Mouse (Mus musculus) heart, postnatal 36 days (tissue): ENCODE measurements around the gene Mmp21. TPM values are rescaled to one million over a fixed set of nuclear protein-coding genes. Genes with fewer than 3 reads are reported as not detected.

ENCODE experiments used
- DNase-seq, 2 experiments: peaks; one replicate each; pipeline ENCODE4 v3.0.0; 2021 to 2022
- intact Hi-C: fragments of 180-260 bp; cut with DNase I; formaldehyde crosslinking; loops from one replicate; pipeline ENCODE4 v1.15.1; 2025
- total RNA-seq, 2 experiments: library from RNA; stranded (reverse); gene quantifications; 2 replicates each; pipeline ENCODE4 v1.2.3; 2021

Mmp21 gene
- total RNA-seq, 2 experiments from 2014 or later: not detected

- intact Hi-C loops: loop anchor here (1.0 kb wide), 1 partner anchor 114 kb away; no protein-coding TSS in a partner anchor
- DNase-seq: no peak
These were observed 10.8 kb downstream of the Mmp21 start for GRCm38 (mm10) chr7:133669071-133669470.

DNA sequence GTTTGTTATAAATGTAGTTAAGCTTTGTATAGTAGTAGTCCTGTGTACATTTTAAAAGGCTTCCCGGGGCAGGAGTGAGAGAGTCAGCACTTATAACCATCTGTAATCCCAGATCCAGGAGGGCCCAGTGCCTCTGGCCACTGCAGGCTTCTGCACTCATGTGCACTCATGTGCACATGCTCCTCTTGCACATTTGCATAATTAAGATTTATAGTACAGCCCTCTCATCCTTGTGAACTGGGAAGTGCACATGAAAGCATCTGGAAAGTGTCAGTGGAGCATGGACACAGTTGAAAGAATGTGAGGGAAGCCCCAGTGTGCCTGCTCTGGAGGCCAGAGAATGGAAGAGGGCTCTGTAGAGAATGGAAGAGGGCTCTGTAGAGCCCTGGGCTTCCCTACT is 17.4 kb downstream of the Mmp21 start:
- intact Hi-C loops: no loop called here
- DNase-seq: no peak

- DNase-seq: no peak
- intact Hi-C loops: no loop called here
These were observed 34.1 kb downstream of the Mmp21 start for GRCm38 (mm10) chr7:133645716-133646115.

DNA sequence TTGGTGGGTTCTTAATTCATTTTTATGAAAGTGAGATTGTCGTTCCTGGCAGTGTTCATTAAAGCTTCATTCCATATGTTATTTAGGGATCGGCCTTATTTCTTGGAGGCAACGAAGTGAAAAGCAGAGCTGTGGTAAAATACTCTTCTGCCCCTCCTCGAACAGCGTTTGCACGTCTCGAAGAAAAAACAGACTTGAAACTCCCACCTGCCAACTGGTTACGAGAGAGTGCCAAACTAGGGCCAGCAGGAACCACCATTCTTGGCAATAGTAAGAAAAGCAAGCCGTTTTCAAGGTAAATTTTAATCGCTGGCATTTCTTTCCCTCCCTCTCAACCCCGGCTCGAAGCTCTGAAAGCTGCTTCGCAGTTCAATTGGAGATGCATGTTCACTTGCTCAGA is 41.0 kb downstream of the Mmp21 start:
- DNase-seq: no peak
- intact Hi-C loops: loop anchor here (5.0 to 10.0 kb wide), 5 partner anchors 452 to 984 kb away; partner anchors contain the start of genes Abraxas2, Ctbp2, Eef1akmt2 and Fgfr2

DNA sequence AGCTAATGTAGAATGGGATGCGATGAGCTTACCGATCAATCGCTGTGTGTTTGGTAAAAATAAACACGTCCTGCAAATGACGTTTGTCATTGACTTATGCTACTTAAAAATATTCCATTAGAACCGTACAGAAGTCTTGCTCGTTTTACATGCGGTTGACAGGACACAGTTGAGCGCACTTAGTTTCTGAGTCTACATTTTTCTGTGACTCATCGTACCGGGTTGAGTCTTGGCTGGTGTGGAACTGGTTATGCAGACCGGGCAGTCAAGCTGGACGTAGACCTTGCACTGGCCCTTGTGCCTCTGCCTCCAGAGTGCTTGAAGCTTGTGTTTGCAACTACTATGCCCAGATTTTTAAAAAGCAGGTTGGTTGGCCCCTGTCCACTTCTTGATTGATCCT is 41.6 kb downstream of the Mmp21 start:
- peak in 1 of 2 experiments; percentile 2 for DNase-seq

DNA sequence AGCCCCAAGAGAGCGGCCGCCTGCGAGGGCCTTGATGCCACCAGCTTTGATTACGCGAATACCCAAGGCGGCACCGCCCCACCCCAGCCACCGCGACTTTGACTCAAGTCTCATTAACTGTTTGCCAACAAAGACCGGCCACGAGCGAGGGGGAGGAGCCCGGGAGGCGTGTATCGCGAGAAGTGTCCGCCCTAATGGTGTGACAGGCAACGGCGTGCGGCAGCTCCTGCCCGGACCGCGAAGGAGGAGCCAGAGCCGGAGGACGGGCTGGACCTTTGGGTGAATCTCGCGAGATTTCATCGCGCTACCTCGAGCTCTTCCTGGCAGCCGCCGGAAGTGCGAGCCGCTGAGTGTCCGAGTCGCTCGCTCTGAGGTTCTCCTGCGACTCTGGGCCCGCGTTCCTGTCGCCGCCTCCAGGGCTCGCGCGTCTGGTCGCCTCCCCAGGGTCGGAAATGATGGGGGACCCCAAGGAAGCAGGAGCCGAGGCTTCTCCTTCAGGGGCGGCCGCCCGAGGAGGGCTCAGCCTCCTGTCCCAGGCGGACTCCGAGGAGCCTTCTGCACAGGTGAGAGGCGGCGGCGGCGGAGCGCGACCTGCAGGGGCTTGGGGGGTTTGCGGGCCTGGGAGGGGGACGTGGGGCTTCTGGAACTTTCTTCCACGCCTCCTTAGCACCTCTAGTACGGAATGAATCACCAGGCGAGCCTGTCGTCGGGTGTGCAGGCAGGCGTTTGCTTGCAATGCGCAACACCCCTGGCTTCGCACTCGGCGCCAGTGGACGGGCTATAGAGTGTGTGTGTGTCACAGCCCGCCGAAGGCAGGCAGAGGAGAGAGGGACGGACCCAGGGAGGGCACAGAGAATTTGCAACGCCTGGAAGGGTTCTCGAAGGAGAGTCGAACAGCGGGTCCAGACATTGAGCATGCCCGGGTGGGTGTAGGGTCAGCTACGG is 42.2 kb downstream of the Mmp21 start, which contains the start of gene Edrf1:
Gene Edrf1, plus strand, starts transcription at position 183 of the 945 bp plus-strand sequence.
- intact Hi-C loops: loop anchor here (5.0 to 10.0 kb wide), 5 partner anchors 450 to 983 kb away; partner anchors contain the start of genes Abraxas2, Ctbp2, Eef1akmt2 and Fgfr2
- DNase-seq: peak; percentile 94 to 95

More for the DNA sequence above, 41.6 kb downstream of the Mmp21 start:
- intact Hi-C loops: loop anchor here (5.0 to 10.0 kb wide), 5 partner anchors 451 to 984 kb away; partner anchors contain the start of genes Abraxas2, Ctbp2, Eef1akmt2 and Fgfr2

DNA sequence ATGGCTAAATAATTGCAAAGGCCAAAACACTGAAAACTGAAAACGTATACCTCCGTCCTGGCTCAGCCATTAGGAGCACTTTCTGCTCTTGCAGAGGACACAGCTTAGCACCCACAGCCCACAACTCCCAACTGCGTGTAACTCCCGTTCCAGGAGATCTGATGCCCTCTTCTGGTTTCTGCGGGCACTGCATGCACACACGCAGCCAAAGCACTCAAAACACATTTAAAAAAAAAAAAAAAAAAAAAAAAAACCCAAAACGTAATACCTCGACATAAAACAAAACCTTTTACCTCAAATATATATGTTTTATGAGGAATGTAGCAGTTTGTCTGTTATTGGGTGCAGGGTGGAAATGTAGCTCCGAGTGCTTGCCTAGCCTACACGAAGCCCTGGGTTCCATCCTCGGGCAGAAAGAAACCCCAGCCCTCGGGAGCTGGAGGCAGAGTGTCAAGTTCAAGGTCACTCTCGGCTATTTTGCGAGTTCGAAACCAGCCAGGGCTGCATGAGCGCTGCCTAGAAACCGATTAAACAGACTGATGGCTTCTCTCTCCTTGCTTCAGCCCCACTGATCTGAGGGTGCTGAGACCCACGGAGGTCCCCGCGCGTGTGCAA is 43.0 kb downstream of the Mmp21 start:
- peak; percentile 88 to 94 for DNase-seq
- intact Hi-C loops: loop anchor here (5.0 to 10.0 kb wide), 5 partner anchors 450 to 982 kb away; partner anchors contain the start of genes Abraxas2, Ctbp2, Eef1akmt2 and Fgfr2

DNA sequence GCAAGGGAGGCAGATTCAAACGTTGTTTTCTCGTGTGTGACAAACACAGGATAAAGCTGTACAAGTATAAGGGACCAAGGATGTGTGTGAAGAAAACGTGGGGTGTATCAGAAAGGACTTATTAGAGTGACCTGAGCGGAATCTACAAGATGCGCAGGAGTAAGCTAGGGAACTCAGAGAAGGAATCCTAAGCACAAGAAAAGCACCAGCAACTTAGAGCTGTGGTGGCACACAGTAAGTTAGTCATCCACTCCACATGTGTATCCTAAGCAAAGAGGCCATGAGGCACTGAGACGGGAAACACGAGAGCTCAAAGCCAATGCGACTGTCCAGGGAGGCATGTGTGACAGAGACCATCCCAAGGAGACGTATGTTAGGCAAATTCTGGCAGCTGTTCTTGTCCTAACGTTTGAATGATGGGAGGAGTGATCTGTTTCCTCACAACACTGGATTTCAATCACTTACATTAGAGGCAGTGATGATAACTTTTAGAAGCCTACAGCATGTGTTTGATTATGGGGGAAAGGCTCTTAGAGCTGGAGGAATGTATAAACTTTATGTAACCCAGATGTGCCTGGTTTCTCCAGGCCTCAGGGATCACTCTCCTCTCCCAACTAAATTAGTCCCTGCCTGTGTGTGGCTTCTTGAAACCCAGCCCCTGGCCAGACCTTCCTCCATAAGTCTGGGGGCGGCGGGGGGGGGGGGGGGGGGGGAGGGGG is 44.8 kb downstream of the Mmp21 start:
- intact Hi-C loops: loop anchor here (5.0 to 10.0 kb wide), 5 partner anchors 448 to 980 kb away; partner anchors contain the start of genes Abraxas2, Ctbp2, Eef1akmt2 and Fgfr2
- DNase-seq: no peak

DNA sequence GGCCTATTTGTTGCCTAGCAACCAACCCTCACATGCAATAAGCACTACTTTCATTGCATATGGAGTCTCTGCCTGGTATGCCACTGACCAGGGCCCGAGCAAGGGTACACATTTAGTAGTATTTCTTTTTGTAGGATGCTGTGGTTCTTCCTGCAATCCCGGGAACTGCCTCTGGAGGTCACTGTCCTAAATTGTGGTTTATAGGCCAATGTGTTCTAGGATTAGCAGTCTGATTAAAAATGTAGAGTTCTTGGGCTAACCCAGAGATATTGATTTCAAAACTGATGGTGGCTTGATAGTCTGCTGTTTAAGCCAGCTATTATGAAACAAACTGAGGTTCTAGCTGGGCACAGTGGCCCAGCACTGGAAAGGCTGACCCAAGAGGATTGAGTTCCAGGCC is 47.4 kb downstream of the Mmp21 start:
- DNase-seq: peak; percentile 28 to 73

GRCm38 (mm10) chr7:133630821-133631220 is 49.0 kb downstream of the Mmp21 start:
- intact Hi-C loops: loop anchor here (10.0 kb wide), 2 partner anchors 776 to 976 kb away; partner anchors contain the start of genes Abraxas2 and Eef1akmt2
- no peak for DNase-seq

More for the DNA sequence above, 47.4 kb downstream of the Mmp21 start:
- intact Hi-C loops: loop anchor here (10.0 kb wide), 2 partner anchors 778 to 978 kb away; partner anchors contain the start of genes Abraxas2 and Eef1akmt2

- no peak for DNase-seq
These were observed 52.5 kb downstream of the Mmp21 start for GRCm38 (mm10) chr7:133627184-133627936.

More at GRCm38 (mm10) chr7:133627184-133627936, 52.5 kb downstream of the Mmp21 start:
- intact Hi-C loops: no loop called here

Other genes starting within 250 kb of the Mmp21 start
- gene Tex36, start 77.9 kb downstream of the Mmp21 start, total RNA-seq: not detected
- 10 to 100 TPM; 10.4 to 11.2 TPM for gene Edrf1, start 42.5 kb downstream of the Mmp21 start, total RNA-seq
- gene Bccip, start 29.3 kb upstream of the Mmp21 start, total RNA-seq: 10 to 100 TPM; 50.5 to 51.8 TPM
- gene Uros, start 30.0 kb upstream of the Mmp21 start, total RNA-seq: 10 to 100 TPM; 20.9 to 21.7 TPM
- gene Fank1, start 96.8 kb upstream of the Mmp21 start, total RNA-seq: not detected
- gene Dhx32, start 102.7 kb upstream of the Mmp21 start, total RNA-seq: 10 to 100 TPM; 42.0 to 44.4 TPM